Mouse (Mus musculus) kidney, postnatal 14 days (tissue): Measurements from ENCODE around the gene Smpdl3b.
"Not testable (repeated sequence)": the region's sequence is repeated elsewhere in the genome, so short reads cannot be mapped to it uniquely, and the experiment has no call there.

Experiments
- DNase-seq: peaks from one replicate; pipeline ENCODE4 v3.0.0; 2022; ENCODE audit warnings: mixed read lengths

Smpdl3b gene

DNA sequence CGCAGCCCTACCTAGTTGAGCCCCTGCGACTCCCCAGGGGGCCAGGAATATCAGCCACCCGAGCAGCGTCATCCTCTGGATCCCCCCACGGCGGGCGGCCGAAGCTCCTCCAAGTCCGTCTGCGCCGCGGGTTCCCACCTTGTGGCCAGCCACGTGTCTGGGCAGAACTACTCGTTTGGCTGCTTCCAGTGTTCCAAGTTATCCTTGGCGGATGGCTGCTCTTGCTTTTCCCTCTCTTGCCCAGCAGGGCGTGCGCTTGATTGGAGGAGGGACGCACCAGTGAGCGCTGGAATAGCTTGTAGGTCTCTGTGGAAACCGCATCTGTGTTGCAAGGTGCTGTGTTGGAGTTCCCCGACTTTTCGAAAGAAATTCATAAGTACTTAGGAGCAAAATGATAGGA, at the start of gene Smpdl3b:
Gene Smpdl3b (minus strand): TSS at position 279 of the 400 bp plus-strand sequence.
- DNase-seq = peak; percentile 83

GRCm38 (mm10) chr4:132806620-132807191, 49.7 kb upstream of the Smpdl3b start:
- DNase-seq = no peak

- DNase-seq = no peak
Observed at GRCm38 (mm10) chr4:132805599-132806197, 48.6 kb upstream of the Smpdl3b start.

- no peak for DNase-seq
Observed at GRCm38 (mm10) chr4:132805146-132805545, 48.1 kb upstream of the Smpdl3b start.

GRCm38 (mm10) chr4:132804331-132804730, 47.3 kb upstream of the Smpdl3b start:
- DNase-seq = no peak

- no peak for DNase-seq
Observed at GRCm38 (mm10) chr4:132803876-132804275, 46.8 kb upstream of the Smpdl3b start.

GRCm38 (mm10) chr4:132803212-132803611, 46.2 kb upstream of the Smpdl3b start:
- no peak for DNase-seq

DNA sequence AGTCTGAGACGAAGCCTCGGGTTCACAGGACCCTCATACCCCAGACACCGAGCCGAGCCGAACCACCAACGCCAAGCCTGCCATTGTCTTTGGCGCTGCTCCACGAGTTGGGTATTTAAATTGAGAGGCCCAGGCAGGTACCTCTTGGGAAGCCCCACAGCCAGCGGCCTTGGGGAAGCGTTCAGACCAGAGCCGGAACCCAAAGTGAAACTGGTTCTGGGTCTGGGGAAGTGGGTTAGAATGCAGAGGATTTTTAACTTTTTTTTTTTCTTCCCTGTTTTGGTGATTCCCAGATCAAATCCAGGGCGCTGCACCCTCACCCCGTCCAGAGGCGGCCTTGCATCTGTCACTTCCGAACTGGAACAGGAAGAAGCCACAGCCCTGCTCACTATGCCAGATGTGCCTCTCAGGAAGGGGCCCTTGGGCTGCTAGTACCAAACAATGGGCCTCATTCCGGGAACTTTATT, 45.2 kb upstream of the Smpdl3b start:
- no peak for DNase-seq

DNA sequence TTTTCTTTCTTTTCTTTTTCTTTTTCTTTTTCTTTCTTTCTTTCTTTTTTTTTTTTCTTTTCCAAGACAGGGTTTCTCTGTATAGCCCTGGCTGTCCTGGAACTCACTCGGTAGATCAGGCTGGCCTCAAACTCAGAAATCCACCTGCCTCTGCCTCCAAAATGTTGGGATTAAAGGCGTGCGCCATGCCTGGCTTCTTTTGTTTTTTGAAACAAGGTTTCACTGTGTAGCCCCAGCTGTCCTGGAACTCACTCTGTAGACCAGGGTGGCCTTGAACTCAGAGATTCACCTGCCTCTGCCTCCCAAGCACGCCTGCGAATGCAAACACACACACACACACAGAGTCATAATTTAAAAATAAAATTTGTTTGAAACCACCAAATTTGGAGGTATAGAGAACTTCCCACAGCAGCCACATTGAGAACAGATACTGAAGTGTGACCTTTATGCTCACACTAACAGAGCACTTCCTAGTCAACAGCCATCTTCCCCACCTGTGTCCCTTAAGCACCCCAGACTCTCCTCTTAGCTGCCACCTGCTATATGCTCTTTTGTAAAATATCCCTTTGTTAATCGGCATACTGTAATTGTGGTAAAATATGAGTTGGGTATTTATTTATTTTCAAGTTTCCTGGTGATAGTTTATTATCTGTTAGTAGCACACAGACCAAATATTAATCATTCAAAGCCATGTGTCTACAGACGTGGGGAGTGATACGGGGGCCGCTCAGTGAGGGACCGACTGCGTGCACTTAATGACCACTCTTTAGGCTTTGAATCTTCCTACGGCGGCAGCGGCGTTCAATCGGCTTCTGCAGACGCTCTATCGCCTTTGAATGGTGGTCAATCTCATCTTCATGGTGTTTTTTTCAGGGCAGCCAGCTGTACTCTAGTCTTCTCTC, 44.4 kb upstream of the Smpdl3b start:
- DNase-seq = no peak

- no peak for DNase-seq
Observed at GRCm38 (mm10) chr4:132799845-132800244, 42.8 kb upstream of the Smpdl3b start.

- not testable (repeated sequence) for DNase-seq
Observed at GRCm38 (mm10) chr4:132798666-132799065, 41.6 kb upstream of the Smpdl3b start.

DNA sequence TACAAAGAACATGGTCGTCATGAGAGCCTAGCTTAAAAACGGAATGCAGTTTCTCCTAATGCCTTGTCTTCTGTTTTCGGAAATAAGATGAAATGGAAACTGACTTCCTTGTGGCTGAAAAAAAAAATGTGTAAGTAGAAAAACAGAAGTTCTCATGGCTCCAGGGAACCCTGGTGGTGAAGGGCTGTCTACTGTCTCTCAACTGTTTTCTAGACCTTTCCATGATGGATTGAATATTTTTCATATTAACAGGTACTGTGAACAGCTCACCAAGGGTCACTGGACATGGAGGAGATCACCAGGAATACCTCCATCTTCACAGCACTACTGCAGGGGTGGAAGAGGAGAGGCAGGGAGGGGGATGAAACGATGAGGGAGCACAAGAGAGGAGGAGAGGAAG, 41.0 kb upstream of the Smpdl3b start:
- DNase-seq = no peak

- no peak for DNase-seq
Observed at GRCm38 (mm10) chr4:132797461-132797860, 40.4 kb upstream of the Smpdl3b start.

GRCm38 (mm10) chr4:132796196-132796886, 39.3 kb upstream of the Smpdl3b start, which contains the start of gene Themis2:
TSS of gene Themis2 (minus strand) at chr4:132796387.
- peak; percentile 75 for DNase-seq

DNA sequence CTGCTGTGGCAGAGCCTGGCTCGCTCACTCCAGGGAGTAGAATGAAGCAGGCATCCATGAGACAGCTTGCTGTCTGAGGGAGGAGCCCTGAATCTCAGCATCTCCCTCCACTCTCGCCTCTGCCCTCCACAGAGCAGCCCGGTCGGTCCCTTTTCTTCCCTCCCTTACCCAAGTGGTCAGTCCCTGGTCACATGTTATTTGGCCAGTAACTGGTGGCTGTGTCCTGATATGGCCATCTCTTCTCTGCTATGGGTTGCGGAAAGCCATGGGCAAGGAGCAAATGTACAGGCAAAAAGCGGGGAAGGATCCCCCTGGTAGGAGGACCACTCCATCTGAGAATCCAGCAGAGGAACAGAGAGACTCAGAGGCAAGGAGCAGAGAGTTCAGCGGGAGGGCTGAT, 38.1 kb upstream of the Smpdl3b start:
- DNase-seq = no peak

GRCm38 (mm10) chr4:132794760-132795159, 37.7 kb upstream of the Smpdl3b start:
- DNase-seq = no peak

- DNase-seq = no peak
Observed at GRCm38 (mm10) chr4:132794028-132794427, 37.0 kb upstream of the Smpdl3b start.

DNA sequence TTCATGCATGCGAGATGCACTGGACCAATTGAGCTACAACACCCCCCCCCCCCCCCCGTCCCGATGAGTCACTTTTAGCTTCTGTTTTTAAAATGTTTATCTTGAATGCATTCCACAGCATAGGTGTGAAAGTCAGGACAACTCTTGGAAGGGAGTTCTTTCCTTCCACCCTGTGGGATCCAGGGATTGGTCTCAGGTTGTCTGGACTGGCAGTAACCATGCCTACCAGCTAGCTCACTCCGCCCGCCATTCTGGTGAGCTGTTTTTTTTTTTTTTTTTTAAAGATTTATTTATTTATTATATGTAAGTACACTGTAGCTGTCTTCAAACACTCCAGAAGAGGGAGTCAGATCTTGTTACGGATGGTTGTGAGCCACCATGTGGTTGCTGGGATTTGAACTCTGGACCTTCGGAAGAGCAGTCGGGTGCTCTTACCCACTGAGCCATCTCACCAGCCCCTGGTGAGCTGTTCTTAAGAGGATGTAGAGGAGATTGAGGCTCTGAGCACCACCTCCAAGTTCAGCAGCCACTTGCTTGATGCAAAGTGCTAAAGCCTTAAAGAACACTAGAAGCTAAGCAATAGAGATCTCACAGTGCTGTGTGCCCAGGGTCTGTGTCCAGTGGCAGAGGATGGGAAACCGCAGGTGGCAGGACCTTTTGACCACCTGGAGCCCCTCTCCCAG, 36.4 kb upstream of the Smpdl3b start:
- DNase-seq = not testable (repeated sequence)

DNA sequence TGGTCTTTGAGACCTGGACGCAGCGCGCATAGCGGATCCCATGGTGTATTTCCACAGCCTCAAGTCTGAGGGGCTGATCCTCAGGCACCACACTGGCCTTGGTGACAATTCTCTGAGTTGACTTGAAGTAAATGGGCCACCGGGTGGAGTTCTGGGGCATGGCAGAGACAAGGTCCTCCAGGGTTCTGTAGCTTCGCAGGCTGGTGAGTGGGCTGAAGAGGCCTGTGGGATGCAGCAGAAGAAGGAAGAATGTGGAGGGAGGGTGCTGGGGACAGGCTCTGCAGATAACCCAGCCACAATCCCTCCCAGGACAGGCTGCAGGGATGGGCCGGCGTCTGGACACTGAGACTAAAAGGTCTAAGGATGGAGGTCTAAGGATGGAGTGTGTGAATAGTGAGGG, 32.7 kb upstream of the Smpdl3b start:
- no peak for DNase-seq

DNA sequence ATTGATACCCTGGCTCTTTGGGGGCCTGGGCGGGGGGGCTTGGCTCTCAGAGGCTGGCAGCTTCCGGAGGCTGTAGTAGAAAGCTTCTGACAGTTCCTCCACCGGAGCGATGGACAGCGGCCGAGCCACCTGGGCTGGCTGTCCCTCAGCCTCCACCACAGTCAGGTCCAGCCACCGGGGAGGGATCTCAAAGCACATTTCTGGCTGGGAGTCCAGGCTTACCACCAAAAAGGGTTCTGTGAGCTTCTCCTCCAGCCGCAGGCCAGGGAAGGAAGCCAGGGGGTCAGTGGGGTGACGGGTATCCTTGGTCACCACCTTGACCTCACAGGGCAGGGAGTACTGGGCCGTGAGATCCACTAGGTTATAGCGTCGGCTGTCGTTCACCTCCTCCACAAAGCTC, 28.2 kb upstream of the Smpdl3b start:
- no peak for DNase-seq

GRCm38 (mm10) chr4:132783732-132784131, 26.7 kb upstream of the Smpdl3b start:
- no peak for DNase-seq

DNA sequence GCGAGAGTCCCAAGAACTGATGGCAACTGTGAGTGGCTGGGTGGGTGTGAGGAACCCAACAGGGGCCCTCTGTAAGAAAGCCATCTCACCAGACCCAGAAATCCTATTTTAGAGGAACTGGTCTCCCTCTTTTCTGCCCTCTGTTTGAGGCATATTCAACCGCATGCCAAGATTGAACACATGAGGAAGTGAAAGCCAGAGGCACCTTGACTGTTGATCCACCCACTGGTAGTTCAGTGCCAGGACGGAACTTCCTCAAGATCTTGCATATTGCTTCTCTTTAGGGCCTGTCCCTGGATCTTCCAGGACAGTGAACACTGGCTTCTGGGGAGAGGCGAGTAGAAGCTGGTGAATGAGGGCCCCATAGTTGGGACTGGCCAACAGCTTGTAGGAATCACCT, 23.2 kb upstream of the Smpdl3b start:
- no peak for DNase-seq
